Mouse (Mus musculus) gastrocnemius, postnatal 4 days (tissue): Measurements from ENCODE around the gene Tomm7. TPM values are rescaled to one million over a fixed set of nuclear protein-coding genes. Genes with fewer than 3 reads are reported as not detected.
"Not testable (repeated sequence)": the region's sequence is repeated elsewhere in the genome, so short reads cannot be mapped to it uniquely, and the experiment has no call there.

Experiments used
- DNase-seq, 2 experiments: peaks; one replicate each; pipeline ENCODE4 v3.0.0; 2021 to 2022; ENCODE audit warnings: low spot score in 2 of 2, mixed read lengths in 2 of 2
- total RNA-seq, 2 experiments: library from RNA; stranded (reverse); gene quantifications; 2 replicates each; pipeline ENCODE4 v1.2.3; 2021

Gene Tomm7
- total RNA-seq, 2 experiments from 2014 or later = 54.7 to 58.0 TPM

- no peak for DNase-seq
These were observed 11.5 kb upstream of the Tomm7 start for GRCm38 (mm10) chr5:23855484-23855883.

- DNase-seq = not testable (repeated sequence)
These were observed 9.0 kb upstream of the Tomm7 start for GRCm38 (mm10) chr5:23852916-23853315.

DNA sequence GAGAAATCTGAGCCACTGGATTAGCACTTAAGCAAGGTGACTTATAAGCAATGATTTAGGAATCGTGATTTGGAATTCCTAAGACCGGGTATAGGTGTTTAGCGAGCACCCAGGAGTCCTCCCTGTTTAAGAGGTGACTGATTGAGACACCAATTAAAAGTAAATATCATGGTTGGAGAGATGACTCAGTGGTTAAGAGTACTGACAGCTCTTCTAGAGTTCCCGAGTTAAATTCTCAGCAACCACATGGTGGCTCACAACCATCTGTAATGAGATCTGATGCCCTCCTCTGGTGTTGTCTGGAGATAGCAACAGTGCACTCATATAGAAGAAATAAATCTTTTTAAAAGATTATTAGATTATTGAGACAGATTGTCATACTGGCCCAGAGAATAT, 7.2 kb upstream of the Tomm7 start:
- not testable (repeated sequence) for DNase-seq

GRCm38 (mm10) chr5:23850345-23851159, 6.6 kb upstream of the Tomm7 start:
- DNase-seq = peak; percentile 91 to 93

- DNase-seq = no peak
These were observed 1.2 kb upstream of the Tomm7 start for GRCm38 (mm10) chr5:23845141-23845540.

GRCm38 (mm10) chr5:23844531-23844841, 525 bp upstream of the Tomm7 start:
- peak in 1 of 2 experiments; percentile 66 for DNase-seq

- DNase-seq = no peak
These were observed 5.8 kb downstream of the Tomm7 start for GRCm38 (mm10) chr5:23838158-23838557.

GRCm38 (mm10) chr5:23835691-23836090, 8.3 kb downstream of the Tomm7 start:
- DNase-seq = not testable (repeated sequence)

DNA sequence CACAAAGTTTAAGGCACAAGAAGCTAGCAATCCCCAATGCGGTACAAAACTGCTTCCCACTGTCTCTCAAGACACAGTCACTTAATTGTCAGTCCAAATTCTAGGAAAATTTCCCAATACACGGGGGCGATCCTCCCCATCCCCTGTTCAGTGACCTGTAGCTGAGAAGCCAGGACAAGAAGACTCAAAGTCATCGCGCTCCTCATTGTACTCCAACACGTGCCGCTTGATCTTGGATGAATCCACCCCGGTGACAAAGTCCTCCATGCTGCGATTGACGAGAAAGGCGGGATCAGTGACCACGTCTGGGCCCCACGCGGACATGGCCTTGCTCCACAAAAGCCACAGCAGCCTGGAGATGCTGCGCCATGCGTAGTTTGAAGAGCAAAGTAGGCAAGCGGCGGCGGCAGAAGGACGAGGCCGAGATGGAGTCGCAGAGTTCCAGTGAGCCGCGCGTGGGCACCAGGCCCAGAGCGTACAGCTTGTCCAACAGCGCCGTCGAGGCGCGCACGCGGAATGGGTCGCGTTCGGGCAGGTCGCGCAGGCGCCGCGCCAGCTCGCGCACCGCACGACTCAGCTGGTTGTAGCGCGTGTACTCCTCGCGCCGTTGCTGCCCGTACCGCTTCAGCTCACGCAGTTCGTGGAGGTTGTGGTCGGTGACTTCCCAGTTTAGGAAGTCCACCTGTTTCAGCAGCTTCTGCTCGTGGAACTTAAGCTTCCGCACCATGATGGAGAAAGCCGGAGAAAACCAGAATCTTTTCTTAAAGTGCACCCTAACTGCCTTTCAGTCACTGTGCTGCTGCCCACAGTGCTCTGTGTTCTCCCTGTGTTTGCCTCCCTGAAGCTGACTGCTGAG, 12.8 kb downstream of the Tomm7 start:
- peak in 1 of 2 experiments; percentile 25 for DNase-seq

- peak; percentile 55 to 64 for DNase-seq
These were observed 17.5 kb downstream of the Tomm7 start for GRCm38 (mm10) chr5:23826321-23827004.

DNA sequence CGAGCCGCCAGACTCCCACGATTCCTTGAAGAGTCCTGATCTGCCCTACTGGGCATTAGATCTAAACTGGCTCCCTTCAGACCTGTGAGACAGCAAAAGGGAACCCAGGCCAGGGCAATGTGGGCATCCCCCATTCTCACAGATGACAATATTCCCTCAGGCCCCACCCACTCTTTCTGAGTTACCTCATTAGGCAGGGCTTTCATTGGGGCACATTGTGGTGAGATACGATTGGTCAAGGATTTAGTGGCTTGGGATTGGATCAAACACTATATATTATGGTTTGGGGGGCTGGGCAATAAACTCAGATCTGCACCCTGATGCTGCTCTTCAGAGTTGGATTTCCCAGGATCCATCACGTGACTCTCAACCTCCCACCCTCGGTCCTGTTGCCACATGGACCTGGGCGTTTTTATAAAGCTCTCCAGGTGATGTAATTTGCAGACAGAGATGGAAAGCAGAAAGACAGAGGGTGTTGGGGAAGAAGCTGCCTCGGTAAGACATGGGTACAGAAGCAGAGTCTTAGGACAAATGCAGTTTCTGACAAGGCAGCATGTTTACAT, 19.7 kb downstream of the Tomm7 start:
- no peak for DNase-seq

DNA sequence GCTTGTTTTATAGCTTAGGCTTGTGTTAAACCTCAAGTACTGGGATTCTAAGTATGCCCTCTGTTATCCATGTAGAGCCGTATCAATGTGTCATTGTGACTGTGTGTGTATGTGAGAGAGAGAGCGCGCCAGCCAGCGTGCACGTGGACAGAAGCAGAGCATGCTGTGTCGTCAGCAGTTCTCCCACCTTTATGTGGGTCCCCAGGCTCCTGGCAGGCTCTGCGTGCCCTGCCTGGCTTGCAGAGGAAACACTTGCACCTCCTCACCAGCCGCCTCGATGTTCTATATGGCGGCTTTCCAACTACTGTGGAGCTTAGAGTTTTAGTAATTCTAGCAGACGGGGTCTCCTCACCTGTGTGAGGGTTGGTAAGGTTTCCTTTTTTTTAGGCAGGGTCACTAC, 21.7 kb downstream of the Tomm7 start:
- DNase-seq = no peak

GRCm38 (mm10) chr5:23816681-23817080, 27.3 kb downstream of the Tomm7 start:
- no peak for DNase-seq

- no peak for DNase-seq
These were observed 29.1 kb downstream of the Tomm7 start for GRCm38 (mm10) chr5:23814841-23815240.

GRCm38 (mm10) chr5:23792726-23793125, 51.2 kb downstream of the Tomm7 start:
- no peak for DNase-seq

GRCm38 (mm10) chr5:23789078-23789612, 54.8 kb downstream of the Tomm7 start:
- no peak for DNase-seq

Other genes with a start within 250 kb of the Tomm7 start
- gene Srpk2, start 159.5 kb downstream of the Tomm7 start, total RNA-seq = 10 to 100 TPM; 47.2 to 56.2 TPM
- 10 to 100 TPM; 15.7 to 19.4 TPM for gene Pus7, start 60.5 kb downstream of the Tomm7 start, total RNA-seq
- 10 to 100 TPM; 17.4 to 20.8 TPM for gene Rint1, start 56.5 kb downstream of the Tomm7 start, total RNA-seq
- gene Fam126a, start 186.5 kb upstream of the Tomm7 start, total RNA-seq = 10 to 100 TPM; 32.6 to 32.7 TPM